Mouse (Mus musculus): ENCODE data around the gene Exph5. TPM values are rescaled to one million over a fixed set of nuclear protein-coding genes. Genes with fewer than 3 reads are reported as not detected.

The Exph5 gene
- polyA plus RNA-seq, 1 experiment from 2014 or later = 0.08 TPM

DNA sequence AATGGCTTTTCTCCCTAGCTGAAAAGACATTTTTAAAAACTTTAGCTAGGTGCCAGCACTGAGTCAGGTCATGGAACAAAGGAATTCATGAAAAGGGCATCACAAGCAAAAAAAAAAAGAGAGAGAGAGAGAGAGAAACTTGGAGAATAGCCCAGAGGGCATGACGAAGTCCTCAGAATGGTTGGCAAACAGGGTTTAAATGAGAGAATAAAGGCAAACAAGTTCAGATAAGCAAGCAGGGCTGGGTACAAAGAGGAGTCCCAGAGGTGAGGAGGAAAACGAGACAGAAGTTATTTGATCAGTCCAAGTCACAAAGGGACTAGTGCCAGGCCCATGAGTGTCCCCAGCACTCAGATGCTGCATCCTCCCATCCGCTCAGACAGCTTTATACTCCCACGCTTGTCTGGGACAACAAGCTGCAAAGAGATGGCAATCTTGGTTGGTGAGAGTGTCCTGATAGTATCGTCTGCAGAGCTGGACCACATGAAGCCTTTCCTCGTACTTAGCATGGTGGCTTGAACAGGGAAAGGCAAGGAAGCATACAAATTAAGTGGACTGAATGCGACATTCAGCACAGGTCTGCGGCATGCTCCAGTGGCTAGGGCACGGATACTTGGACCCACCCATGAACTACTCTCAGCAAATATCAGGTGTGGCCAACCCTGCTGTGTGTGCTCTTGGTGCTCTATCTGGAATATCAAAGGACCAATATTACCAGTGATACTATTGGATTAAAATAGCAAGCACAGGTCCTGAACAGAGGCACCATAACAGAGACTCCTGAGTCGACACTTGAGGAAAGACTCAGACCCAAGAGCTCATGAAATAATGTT, 22.2 kb downstream of the Exph5 start:
- Histone ChIP-seq H3K4me2 (no peak overlapping the region), H3K27me3 (no peaks in the 10 kb centered on the region), H3K4me1 (replicated peaks) (no peaks in the 10 kb centered on the region), H3K27ac (replicated peaks) (no peak overlapping the region), H3K9ac (no peak overlapping the region), H3K36me3 (no peaks in the 10 kb centered on the region), H3K4me3 (no peak overlapping the region), H3K9me3 (no peaks in the 10 kb centered on the region)
- whole genome bisulfite sequencing = 85% methylated on average over 10 of the region's 10 CpGs
- no peak for ATAC-seq (ENCODE audit: low read depth)

DNA sequence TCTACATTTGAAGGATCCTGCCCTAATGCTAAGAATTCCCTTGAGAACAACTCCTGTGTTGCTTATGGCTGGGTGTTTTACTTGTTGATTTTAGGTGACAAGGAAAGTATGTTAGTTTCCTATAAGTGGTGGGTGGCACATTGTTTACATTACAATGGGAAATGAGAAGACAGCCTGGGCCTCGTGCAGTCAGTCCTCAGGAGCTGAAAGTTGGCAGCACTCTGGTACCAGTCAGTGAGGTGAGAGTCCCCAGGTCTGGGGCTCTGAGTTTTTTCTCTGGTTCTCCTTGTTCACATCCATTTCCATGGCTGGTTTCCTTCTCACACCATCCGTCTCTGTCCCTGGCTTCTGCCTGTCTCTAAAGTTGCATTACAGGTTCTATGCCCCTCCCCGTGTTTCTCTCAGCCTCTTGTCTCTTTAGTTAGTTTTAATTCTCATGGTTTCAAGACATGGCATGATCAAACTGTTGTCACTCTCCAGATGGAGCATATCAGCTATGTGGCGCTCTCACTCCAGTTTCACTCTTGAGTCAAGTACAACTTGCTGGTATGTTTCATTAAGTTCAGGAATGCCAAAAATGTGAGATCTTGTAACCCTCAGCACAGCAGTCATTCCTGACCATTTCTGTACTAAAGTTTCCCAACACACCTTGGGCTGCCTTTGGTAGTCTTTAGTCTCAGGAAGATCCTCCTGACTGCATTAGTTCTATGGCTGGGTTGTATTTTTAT, 24.1 kb downstream of the Exph5 start:
- Histone ChIP-seq H3K4me1 (replicated peaks) (no peaks in the 10 kb centered on the region), H3K4me2 (no peak overlapping the region), H3K36me3 (no peaks in the 10 kb centered on the region), H3K27me3 (no peaks in the 10 kb centered on the region), H3K4me3 (no peak overlapping the region), H3K9ac (no peak overlapping the region), H3K9me3 (no peaks in the 10 kb centered on the region), H3K27ac (replicated peaks) (no peak overlapping the region)
- no peak for ATAC-seq (ENCODE audit: low read depth)
- WGBS = 75% methylated on average over 4 of the region's 4 CpGs

DNA sequence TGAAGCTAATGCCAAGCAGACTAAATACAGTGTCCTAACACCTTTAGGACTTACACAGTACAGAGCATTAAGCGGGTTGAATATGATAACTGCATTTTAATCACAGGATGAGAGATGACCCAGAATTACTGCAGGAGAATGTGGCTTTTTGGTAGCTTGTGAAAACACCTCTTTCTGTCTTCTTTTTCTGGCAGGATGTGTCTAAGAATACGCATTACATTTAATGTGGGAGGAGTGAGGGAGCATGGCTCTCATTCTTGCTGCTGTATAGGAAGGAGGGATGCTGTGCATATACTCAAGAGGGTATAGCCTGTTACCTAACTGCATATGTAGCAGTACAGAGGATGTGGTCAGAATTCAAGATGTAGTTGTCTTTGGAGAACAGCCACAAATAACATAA, 26.7 kb downstream of the Exph5 start:
- no peaks in the 10 kb centered on the region for H3K36me3 ChIP-seq
- H3K27me3 ChIP-seq = no peaks in the 10 kb centered on the region
- no peak for ATAC-seq (ENCODE audit: low read depth)
- H3K4me2 ChIP-seq = no peak overlapping the region
- H3K9ac ChIP-seq = no peak overlapping the region
- H3K4me1 ChIP-seq (replicated peaks) = no peaks in the 10 kb centered on the region
- H3K4me3 ChIP-seq = no peak overlapping the region
- H3K9me3 ChIP-seq = no peaks in the 10 kb centered on the region
- WGBS = 94% methylated on average over 2 of the region's 2 CpGs
- no peak overlapping the region for H3K27ac ChIP-seq (replicated peaks)

DNA sequence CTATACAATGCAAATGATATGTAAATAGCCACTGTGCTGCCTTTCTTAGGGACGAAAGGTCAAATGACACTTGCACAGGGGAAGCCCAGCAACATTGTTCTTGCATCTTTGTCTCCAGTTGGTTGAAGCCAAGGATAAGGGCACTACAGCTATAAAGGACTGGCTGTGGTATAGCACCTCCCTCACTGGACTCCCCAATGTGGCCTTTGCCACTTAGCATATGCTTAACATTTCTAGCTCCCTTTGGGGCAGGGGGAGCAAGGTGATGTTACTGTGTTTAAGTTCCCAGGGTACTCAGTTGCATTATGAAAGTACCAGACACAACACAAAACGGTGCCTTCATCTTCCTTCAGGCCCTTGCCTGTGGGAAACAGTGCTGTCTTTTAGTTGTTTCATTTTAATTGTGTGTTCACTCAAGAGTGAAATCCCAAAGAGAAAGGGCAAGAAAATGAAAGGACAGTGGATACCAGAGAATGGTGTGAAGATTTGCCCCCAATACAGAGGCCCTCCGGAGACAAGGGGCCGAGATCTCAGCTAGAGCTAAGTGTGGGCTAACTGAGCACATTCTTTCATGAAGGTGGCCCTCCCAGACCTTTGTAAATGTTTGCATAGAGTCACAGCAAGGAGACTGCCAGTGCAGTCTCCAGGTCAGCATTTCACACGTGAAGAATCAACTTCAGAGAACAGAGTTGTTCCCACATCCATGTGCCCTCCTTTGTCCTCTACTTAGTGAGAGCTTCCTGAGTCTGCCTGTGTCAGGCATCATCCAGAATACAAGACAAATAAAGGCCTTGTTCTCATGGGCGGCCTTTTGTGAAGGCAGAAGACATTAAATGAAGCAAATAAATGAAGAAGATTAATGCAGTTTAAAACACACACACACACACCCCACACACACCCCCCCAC, 28.1 kb downstream of the Exph5 start:
- ATAC-seq (ENCODE audit: low read depth) = no peak
- no peak overlapping the region for H3K9ac ChIP-seq
- no peak overlapping the region for H3K4me2 ChIP-seq
- WGBS = 31% methylated on average over 6 of the region's 6 CpGs
- no peaks in the 10 kb centered on the region for H3K36me3 ChIP-seq
- no peaks in the 10 kb centered on the region for H3K4me1 ChIP-seq (replicated peaks)
- H3K27ac ChIP-seq (replicated peaks) = no peak overlapping the region
- H3K9me3 ChIP-seq = no peaks in the 10 kb centered on the region
- no peak overlapping the region for H3K4me3 ChIP-seq
- no peaks in the 10 kb centered on the region for H3K27me3 ChIP-seq

DNA sequence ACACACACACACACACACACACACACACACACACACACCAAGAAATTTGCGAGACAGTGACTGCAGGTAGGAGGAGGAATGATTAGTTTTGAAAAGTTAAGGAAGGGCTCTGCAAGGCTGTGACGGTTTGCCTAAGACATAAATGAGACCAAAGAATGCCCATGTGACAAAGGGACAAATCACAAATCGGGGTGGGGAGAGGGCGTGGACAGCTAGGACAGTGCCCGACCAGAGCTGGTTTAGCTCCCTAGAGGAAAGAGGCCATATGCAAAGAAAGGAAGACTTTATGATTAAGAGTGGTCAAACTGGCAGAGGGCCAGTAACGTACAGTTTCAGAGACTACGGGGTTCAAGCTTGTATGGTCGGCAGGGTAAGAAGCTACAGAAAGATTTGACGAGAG, 28.8 kb downstream of the Exph5 start:
- H3K9ac ChIP-seq = no peak overlapping the region
- no peaks in the 10 kb centered on the region for H3K4me1 ChIP-seq (replicated peaks)
- 79% methylated on average over 9 of the region's 9 CpGs for WGBS
- no peak for ATAC-seq (ENCODE audit: low read depth)
- H3K27me3 ChIP-seq = no peaks in the 10 kb centered on the region
- H3K4me3 ChIP-seq = no peak overlapping the region
- H3K27ac ChIP-seq (replicated peaks) = no peak overlapping the region
- no peaks in the 10 kb centered on the region for H3K9me3 ChIP-seq
- no peaks in the 10 kb centered on the region for H3K36me3 ChIP-seq
- no peak overlapping the region for H3K4me2 ChIP-seq

DNA sequence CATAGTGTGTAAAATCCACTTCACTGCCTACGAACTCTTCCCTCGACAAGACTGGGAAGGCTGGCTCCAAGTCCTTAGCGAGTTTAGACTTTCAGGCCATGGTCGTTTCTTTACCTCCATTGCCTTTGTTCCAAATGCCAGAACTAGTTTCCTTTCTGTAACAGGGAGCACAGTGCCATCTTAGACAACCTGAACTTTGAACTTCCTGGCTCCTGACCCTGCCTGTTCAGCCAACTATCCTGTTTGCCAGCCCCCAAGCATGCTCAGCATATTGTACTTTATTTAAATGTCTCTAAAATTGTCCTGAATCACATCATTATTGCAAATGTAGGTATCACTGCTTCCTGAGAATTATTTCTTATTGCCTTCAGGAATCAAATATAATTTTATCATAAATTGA, 32.0 kb downstream of the Exph5 start:
- H3K4me3 ChIP-seq = no peak overlapping the region
- 80% methylated on average over 4 of the region's 4 CpGs for WGBS
- ATAC-seq (ENCODE audit: low read depth) = no peak
- no peaks in the 10 kb centered on the region for H3K4me1 ChIP-seq (replicated peaks)
- no peak overlapping the region for H3K27ac ChIP-seq (replicated peaks)
- H3K4me2 ChIP-seq = no peak overlapping the region
- no peaks in the 10 kb centered on the region for H3K36me3 ChIP-seq
- no peaks in the 10 kb centered on the region for H3K27me3 ChIP-seq
- H3K9ac ChIP-seq = no peak overlapping the region
- H3K9me3 ChIP-seq = no peaks in the 10 kb centered on the region

DNA sequence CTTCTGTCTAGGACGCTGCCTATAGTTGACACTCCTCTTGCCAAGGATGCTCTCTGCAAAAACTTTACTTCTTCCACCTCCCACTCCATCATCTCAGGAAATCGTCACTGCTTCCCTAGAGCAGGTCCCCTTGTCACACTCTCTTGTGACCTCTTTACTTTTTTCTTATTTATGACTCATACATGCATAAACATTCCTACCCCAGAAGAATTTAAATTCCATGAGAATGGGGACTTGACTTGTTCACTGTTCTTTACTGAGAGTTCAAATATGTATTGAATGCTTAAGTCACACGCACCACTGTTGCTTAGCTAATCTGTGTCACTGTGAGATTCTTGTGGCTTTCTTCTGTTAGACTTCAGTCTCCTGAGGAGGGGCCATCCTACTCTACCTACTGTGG, 33.7 kb downstream of the Exph5 start:
- no peaks in the 10 kb centered on the region for H3K4me1 ChIP-seq (replicated peaks)
- H3K9me3 ChIP-seq = no peaks in the 10 kb centered on the region
- no peak overlapping the region for H3K4me2 ChIP-seq
- no peaks in the 10 kb centered on the region for H3K27me3 ChIP-seq
- no peak overlapping the region for H3K4me3 ChIP-seq
- H3K9ac ChIP-seq = no peak overlapping the region
- 86% methylated on average over 3 of the region's 3 CpGs for WGBS
- no peak for ATAC-seq (ENCODE audit: low read depth)
- H3K27ac ChIP-seq (replicated peaks) = no peak overlapping the region
- H3K36me3 ChIP-seq = no peaks in the 10 kb centered on the region

DNA sequence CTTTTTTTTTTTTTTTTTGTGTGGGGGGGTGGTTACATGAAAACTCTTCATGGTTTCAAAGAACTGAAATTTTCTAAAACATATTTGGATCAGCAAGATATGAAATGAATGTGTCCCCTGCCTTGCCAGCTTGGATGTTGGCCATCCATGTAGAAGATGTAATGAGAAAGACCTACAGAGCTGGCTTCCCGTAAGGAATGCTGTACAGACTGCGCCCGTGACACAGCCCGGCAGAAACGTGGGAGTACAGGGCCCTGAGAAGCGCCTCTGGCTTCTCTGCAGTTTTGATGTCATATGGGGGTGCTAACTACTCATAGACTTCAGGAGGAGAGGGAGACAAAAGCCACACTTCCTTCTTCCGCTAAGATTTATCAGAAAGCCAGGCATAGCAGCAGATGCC, 38.1 kb downstream of the Exph5 start:
- Histone ChIP-seq H3K9me3 (no peaks in the 10 kb centered on the region), H3K27ac (replicated peaks) (no peak overlapping the region), H3K4me2 (no peak overlapping the region), H3K4me3 (no peak overlapping the region), H3K36me3 (no peaks in the 10 kb centered on the region), H3K9ac (no peak overlapping the region), H3K4me1 (replicated peaks) (peaks cover 10% of the 10 kb centered on the region), H3K27me3 (peaks cover 17% of the 10 kb centered on the region)
- 82% methylated on average over 7 of the region's 7 CpGs for WGBS
- no peak for ATAC-seq (ENCODE audit: low read depth)

DNA sequence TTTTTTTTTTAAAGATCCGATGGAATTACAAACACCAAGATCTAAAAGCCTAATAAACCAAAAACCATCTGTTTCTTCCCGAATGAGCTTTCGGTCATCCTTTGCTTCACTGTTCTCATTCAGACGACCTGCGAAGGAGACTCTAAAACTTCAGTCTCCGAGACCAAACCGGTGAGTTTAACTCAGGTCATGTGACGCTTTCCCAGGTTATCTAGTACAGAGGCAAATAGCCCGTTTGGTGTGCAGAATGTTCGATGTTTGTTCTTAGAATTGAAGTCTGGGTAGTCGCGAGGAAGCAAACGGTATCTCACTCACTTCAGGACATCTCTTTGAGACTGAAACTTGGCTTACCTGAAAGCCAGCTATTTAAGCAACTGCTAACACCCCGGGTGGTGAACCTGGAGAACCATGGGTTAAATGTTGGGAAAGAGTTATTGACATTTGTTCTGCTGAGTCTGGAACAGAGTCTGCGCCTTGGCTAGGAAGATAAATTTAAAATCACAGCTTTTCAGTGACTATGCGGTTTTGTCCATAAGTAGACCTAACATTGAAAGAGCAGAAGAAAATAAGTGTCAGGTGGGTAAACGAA, 39.0 kb downstream of the Exph5 start:
- Histone ChIP-seq H3K27me3 (peaks cover 17% of the 10 kb centered on the region), H3K4me3 (peak overlapping the region; percentile 41)

DNA sequence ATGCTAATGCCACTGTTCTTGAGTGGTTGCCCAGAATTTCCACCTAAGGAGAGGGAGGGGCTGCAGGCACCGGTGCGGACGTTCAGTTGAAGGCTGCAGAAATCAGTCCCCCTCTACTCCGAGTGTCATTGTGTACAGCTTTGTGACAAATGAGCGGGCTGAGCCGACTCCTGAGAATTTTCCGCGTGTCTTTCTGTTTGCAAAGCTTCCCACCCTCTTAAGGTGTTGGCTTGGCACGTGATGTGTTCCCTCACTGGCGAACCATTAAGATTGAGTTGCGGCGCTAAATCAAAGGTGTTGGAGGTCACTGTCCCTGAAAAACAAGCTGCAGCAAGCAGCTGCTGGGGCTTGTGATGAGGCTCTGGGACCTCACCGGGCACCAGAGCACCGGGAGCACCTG, 39.5 kb downstream of the Exph5 start:
- H3K4me2 ChIP-seq = peak overlapping the region; percentile 76
- peaks cover 10% of the 10 kb centered on the region for H3K4me1 ChIP-seq (replicated peaks)
- ATAC-seq (ENCODE audit: low read depth) = no peak
- peak overlapping the region; percentile 41 for H3K4me3 ChIP-seq
- H3K9ac ChIP-seq = peak overlapping the region; percentile 31; the same call in 1 of the 2 replicates
- H3K36me3 ChIP-seq = no peaks in the 10 kb centered on the region
- H3K27ac ChIP-seq (replicated peaks) = no peak overlapping the region
- H3K27me3 ChIP-seq = peaks cover 17% of the 10 kb centered on the region
- no peaks in the 10 kb centered on the region for H3K9me3 ChIP-seq
- 7% methylated on average over 14 of the region's 14 CpGs for WGBS

More for the DNA sequence above, 39.0 kb downstream of the Exph5 start:
- 47% methylated on average over 17 of the region's 17 CpGs for WGBS
- Histone ChIP-seq H3K4me2 (peak overlapping the region; percentile 76), H3K9me3 (no peaks in the 10 kb centered on the region), H3K9ac (peak overlapping the region; percentile 31; the same call in 1 of the 2 replicates), H3K27ac (replicated peaks) (no peak overlapping the region), H3K36me3 (no peaks in the 10 kb centered on the region), H3K4me1 (replicated peaks) (peaks cover 10% of the 10 kb centered on the region)
- no peak for ATAC-seq (ENCODE audit: low read depth)

DNA sequence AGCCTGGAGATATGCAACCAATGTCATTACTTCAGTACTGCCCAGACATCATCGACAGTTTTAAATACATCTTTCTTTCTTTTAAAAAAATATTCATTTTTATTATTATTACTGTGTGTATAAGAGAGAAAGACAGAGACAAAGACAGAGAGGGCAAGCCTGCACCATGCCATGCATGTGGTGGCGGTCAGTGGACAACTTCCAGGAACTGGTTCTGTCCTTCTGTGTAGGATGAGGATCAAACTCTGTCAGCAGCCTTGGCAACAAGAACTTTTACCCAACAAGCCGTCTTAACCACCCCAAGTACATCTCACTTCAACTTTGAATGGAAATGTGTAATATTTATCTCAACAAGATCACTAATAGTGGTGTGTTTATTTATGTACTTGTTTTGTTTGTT, 40.5 kb downstream of the Exph5 start:
- H3K27ac ChIP-seq (replicated peaks) = no peak overlapping the region
- 89% methylated on average over 3 of the region's 3 CpGs for WGBS
- no peak overlapping the region for H3K4me3 ChIP-seq
- no peak for ATAC-seq (ENCODE audit: low read depth)
- H3K36me3 ChIP-seq = no peaks in the 10 kb centered on the region
- H3K9me3 ChIP-seq = no peaks in the 10 kb centered on the region
- peaks cover 17% of the 10 kb centered on the region for H3K27me3 ChIP-seq
- H3K9ac ChIP-seq = no peak overlapping the region
- peaks cover 10% of the 10 kb centered on the region for H3K4me1 ChIP-seq (replicated peaks)
- H3K4me2 ChIP-seq = no peak overlapping the region

Data from neural tube, embryonic 13.5 days (tissue).